ENCODE assay signal across 8 mouse cellular contexts in the genomic region with DNA sequence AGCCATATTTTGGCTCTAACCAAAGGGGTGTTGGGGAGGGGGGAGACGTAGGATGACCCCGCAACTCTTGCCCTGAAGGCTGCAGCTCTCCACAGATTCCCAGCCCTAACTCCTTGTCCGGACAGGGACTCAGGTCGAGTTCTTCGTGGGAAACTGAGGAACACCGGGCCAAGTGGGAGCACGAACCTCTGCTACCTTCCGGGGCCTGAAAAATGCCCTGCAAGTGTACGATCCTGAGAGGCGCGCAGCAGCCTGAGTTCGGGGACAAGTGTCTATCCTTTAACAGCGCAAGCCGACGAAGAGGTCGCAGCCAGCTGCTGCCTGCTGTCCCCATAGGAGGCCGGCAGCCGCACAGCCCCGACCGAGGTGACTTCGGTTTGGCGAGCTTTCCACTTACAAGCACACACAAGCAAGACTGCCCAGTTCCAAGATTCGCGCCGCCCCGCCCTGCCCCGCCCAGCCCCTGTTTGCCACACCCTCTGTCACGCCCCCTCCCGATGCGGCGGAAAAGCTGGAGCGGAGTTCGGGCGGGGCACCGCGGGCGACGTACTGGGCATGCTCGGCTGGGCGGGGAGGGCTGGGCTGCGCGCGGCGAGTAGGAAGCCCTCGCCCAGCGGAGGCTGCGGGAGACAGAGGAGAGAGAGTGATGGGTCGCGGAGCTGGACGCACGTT. TPM values are rescaled to one million over a fixed set of nuclear protein-coding genes. Genes with fewer than 3 reads are reported as not detected.
A peak's percentile ranks its signal among the peaks of the same experiment; 100 is the strongest.
DNase-seq lines count a peak whose midpoint lies in the region; ATAC-seq lines count a peak whose summit lies in the region.

No protein-coding gene starts in this region.

- DNase-seq in R1 (ENCODE audit: low read depth, low spot score): peak; percentile 91
- peak; percentile 97 to 98 for DNase-seq in cerebellum, postnatal 14 days
- peak; percentile 86 to 93 for DNase-seq in frontal cortex, postnatal 14 days (ENCODE audit: low spot score in 2 of 2)
- peak; percentile 91 to 97 for DNase-seq in layer of hippocampus, postnatal 14 days (ENCODE audit: low spot score in 2 of 2)
- DNase-seq in lung, postnatal 10 days: peak; percentile 94
- peak; percentile 89 for DNase-seq in ovary, postnatal 14 days (ENCODE audit: low spot score)
- DNase-seq in thymus, postnatal 10 days (ENCODE audit: low spot score in 2 of 2): peak; percentile 91 to 96

- no peaks in the 10 kb centered on the region for H3K36me3 ChIP-seq in hindbrain, embryonic 13.5 days

- peak overlapping the region; percentile 89 for H3K4me3 ChIP-seq in hindbrain, embryonic 13.5 days

- H3K4me2 ChIP-seq in hindbrain, embryonic 13.5 days: peak overlapping the region; percentile 90

- H3K9ac ChIP-seq in hindbrain, embryonic 13.5 days: peak overlapping the region; percentile 90

- H3K27me3 ChIP-seq in hindbrain, embryonic 13.5 days: no peaks in the 10 kb centered on the region

- H3K27ac ChIP-seq in hindbrain, embryonic 13.5 days: peak overlapping the region; percentile 94

- ATAC-seq in hindbrain, embryonic 13.5 days (ENCODE audit: low FRiP score): peak; percentile 93

- WGBS in hindbrain, embryonic 13.5 days: under 1% methylated on average over 51 of the region's 51 CpGs

- peaks cover 36% of the 10 kb centered on the region for H3K4me1 ChIP-seq in hindbrain, embryonic 13.5 days (replicated peaks)

- H3K9me3 ChIP-seq in hindbrain, embryonic 13.5 days: no peaks in the 10 kb centered on the region

RNA-seq across cellular contexts. Expression of gene B430305J03Rik, which starts 1.6 kb away (rescaled TPM):
- polyA plus RNA-seq in hindbrain, embryonic 13.5 days (2015; fragmentation: Nextera tagmentation; extraction: Ambion mirVana): not detected in 2 replicates
- 1 to 10 TPM; 1.9 to 2.9 TPM for total RNA-seq in layer of hippocampus, postnatal 14 days (2021)

RNA-seq across cellular contexts. Expression of gene Rap2b, which starts 2.7 kb away (rescaled TPM):
- polyA plus RNA-seq in hindbrain, embryonic 13.5 days (2015; fragmentation: Nextera tagmentation; extraction: Ambion mirVana): 11.6 and 12.3 TPM in 2 replicates
- 10 to 100 TPM; 47.4 to 50.0 TPM for total RNA-seq in layer of hippocampus, postnatal 14 days (2021)

Comparison
In these comparisons a context has a peak if more than half of its experiments do, and no peak if none do; other contexts are left out.
1. Peak in every context shown above with its lines: DNase-seq, ATAC-seq, H3K4me3 ChIP-seq and H3K27ac ChIP-seq.